Mouse (Mus musculus) embryo, embryonic 10 days (tissue): Measurements from ENCODE around the gene Papss2.
A peak's percentile ranks its signal among the peaks of the same experiment; 100 is the strongest.

Experiments
- DNase-seq: peaks from one replicate; pipeline ENCODE4 v3.0.0-alpha.2; 2015; ENCODE audit warnings: low spot score

Gene Papss2

DNA sequence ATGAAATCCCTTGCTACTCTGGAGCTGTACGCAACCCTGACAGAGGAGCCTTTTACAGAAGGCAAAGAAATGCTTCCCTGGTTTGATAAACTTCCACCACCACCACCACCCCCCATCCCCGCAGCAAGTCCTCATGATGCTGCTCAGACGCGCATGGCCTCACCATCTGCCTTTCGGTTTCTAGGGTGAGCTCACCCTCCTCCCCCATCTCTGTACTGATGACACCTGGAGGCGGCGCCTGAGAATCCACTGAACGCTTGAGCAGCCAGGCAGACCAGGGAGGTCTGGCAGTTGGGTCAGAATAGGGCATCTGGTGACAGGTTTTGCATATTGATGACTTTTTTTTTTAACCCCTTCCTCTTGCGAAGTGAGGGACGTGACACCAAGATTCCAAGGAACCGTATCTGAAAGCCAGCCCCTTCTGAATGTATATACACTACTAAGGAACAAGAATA is 117.0 kb downstream of the Papss2 start:
- peak; percentile 90 for DNase-seq

DNA sequence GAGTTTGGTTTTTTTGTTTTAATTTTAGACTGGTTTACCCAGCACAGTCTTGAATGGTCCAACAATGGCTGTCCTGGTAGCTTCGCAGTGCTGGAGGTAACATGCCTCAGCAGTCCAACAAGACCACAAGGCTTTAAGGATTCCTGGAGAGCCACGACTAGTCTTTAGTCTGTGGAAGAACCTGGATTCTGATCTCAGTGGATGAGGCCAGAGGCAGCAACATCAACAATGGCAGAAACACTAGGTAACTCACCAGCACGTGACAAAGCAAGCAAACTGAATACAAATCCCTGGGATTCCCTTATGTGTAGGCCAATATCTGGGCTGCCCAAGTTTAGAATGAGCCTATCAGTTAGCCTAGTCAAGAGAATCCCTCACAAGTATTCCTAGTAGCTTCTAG is 117.9 kb downstream of the Papss2 start:
- DNase-seq: no peak

DNA sequence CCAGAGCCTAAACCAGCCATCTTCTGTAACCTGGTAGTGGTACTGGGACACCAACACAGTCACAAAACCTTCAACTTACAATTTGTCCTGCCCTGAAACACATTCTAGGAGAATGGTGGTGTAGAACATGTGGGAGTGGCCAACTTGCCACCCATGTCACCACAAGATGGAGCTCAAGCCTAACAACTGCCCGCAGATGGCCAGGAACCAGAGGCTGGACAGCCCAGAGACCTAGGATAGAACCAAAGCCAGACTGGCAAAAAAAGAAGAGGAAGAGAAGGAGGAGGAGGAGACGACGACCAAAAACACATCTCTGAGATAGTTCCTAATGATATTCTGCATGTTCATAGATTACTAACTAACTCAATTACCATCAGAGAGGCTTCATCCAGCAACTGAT is 119.6 kb downstream of the Papss2 start:
- DNase-seq: peak; percentile 89

GRCm38 (mm10) chr19:32715681-32716080 is 120.1 kb downstream of the Papss2 start:
- no peak for DNase-seq
